Mouse (Mus musculus): ENCODE measurements around the gene Med1.

Med1 gene

DNA sequence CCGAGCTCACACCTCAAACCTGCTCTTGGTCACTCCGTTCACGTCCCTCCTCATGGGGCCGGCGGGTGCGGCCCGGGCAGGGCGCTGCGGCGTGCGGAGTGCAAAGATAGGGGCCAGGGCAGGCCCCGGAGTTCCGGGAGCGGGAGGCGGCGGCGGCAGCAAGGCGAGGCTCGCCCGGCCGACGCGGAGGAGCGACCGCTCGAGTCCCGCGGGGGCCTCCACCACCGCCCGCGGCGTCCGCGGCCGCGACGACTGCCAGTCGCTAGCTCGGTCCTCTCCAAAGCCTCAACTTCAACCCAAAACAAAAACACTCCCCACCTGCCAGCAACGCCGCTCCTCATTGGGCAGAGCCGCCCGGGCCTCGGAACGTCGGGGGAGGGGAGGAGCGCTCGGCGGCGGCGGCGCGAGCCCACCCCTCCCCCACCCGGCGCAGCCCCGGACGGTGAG lies 43.8 kb downstream of the Med1 start:
- peak; percentile 81 for DNase-seq (ENCODE audit: low read depth, low spot score)

- no peak for DNase-seq (ENCODE audit: low read depth, low spot score)
Observed at GRCm38 (mm10) chr11:98148551-98149301, 44.4 kb downstream of the Med1 start.

GRCm38 (mm10) chr11:98145856-98146255 lies 47.2 kb downstream of the Med1 start:
- DNase-seq (ENCODE audit: low read depth, low spot score), result no peak

DNA sequence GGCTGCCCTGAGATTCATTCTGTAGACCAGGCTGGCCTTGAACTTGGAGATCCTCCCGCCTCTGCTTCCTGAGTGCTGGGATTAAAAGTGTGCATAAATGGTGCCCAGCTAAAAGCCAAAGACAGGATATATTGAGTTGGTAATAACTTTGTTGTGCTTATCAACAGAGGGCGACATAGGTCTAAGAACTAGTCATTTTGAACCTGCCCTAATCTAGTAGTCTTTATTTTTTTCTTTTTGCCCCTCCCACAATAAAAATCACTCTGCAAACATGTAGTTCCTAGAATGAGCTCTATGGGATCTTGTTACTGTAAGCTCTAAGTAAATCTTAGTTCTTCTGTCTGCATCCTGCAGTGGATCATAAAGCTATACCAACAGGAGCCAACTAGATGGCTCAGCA lies 50.5 kb downstream of the Med1 start:
- DNase-seq (ENCODE audit: low read depth, low spot score), result no peak

DNA sequence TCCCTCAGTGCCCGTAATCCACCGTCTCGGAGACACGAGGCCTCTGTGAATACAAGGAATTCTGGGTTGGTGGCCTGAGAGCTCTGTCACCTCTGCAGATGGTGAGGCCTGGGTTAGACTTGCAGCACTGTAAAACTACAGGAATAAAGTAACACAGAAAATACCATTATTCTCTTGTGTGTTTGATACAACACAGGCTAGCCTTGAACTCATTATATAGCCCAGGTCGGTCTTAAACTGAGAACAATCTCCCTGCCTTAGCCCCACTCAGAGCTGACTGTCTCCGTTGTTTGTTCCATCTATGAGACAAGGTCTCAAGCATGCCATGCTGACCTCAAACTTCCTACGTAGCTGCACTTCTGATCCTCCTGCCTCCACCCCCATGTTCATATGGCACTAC lies 54.2 kb downstream of the Med1 start:
- DNase-seq (ENCODE audit: low read depth, low spot score), result no peak

DNA sequence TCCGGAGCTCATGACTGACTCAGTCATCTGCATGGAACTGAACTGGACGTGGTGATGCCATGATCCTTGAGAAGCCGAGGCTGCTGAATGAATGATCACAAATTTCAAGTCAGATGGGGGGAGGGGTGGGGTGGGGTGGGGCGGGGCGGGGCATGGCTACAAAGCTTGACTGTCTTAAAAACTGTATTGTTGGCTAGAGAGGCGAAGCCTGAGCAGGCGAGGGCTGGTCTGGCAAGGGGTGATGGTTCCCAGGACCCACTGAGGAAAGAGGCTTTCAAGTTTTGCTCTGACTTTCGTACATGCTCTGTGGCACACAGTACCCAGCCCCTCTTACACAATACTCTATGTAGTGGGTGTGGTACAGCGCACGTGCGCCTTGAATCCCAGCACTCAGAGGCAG lies 55.3 kb downstream of the Med1 start:
- DNase-seq (ENCODE audit: low read depth, low spot score), result no peak

DNA sequence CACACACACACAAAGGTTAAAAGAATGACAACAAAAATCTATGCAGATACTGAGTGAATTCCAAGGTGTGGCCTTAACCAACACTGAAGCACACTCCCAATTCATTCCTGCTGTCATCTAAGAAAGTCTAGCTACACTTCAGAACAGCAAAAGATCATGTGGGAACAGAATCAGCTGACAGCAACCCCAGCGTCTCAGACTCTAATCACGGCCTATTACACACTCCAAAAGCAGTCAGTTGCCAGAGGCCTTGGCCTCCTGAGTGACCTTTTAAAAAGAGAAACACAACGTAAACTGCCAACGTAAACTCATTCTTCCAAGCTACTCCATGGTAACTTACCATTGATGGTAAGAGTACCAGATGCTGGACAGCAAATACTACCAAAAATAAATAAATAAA lies 58.1 kb downstream of the Med1 start:
- no peak for DNase-seq (ENCODE audit: low read depth, low spot score)

- no peak for DNase-seq (ENCODE audit: low read depth, low spot score)
Observed at GRCm38 (mm10) chr11:98123424-98123823, 69.7 kb downstream of the Med1 start.

- no peak for DNase-seq (ENCODE audit: low read depth, low spot score)
Observed at GRCm38 (mm10) chr11:98114363-98114762, 78.7 kb downstream of the Med1 start.

GRCm38 (mm10) chr11:98113504-98113903 lies 79.6 kb downstream of the Med1 start:
- DNase-seq (ENCODE audit: low read depth, low spot score), result no peak

- no peak for DNase-seq (ENCODE audit: low read depth, low spot score)
Observed at GRCm38 (mm10) chr11:98109706-98110105, 83.4 kb downstream of the Med1 start.

Measured in WW6 (cell line).